Mouse (Mus musculus) hindbrain, postnatal 0 days (tissue): ENCODE measurements around the gene Dab1. TPM values are rescaled to one million over a fixed set of nuclear protein-coding genes. Genes with fewer than 3 reads are reported as not detected.

Experiments used
- ATAC-seq: fragments of 200-750 bp; cut with Nextera tagmentation; 2 replicates; pipeline ENCODE4 v1.8.0; 2017; ENCODE audit warnings: mild to moderate bottlenecking, moderate TSS enrichment, moderate library complexity
- DNase-seq: peaks from one replicate; pipeline ENCODE4 v3.0.0-alpha.2; 2015; ENCODE audit warnings: low spot score
- H3K27ac ChIP-seq: fragments of 300-500 bp; sonication (generic); 2 replicates; pipeline ENCODE4 v1.5.1; 2014; ENCODE audit warnings: mild to moderate bottlenecking
- H3K27me3 ChIP-seq: fragments of 300-500 bp; sonication (generic); 2 replicates; pipeline ENCODE4 v1.6.1; 2014; ENCODE audit warnings: low read length, mixed read lengths; ENCODE audit not compliant: insufficient read depth
- H3K36me3 ChIP-seq: fragments of 300-500 bp; sonication (generic); 2 replicates; pipeline ENCODE4 v1.6.1; 2014; ENCODE audit warnings: low read length, mixed read lengths; ENCODE audit not compliant: insufficient read depth
- H3K4me1 ChIP-seq: fragments of 300-500 bp; sonication (generic); 2 replicates; pipeline ENCODE4 v1.6.1; 2014; ENCODE audit warnings: antibody characterized with exemption, low read length, mixed read lengths; ENCODE audit not compliant: insufficient read depth
- H3K4me2 ChIP-seq: fragments of 300-500 bp; sonication (generic); 2 replicates; pipeline ENCODE4 v1.6.1; 2014; ENCODE audit warnings: low read depth, mild to moderate bottlenecking, low read length, moderate library complexity, mixed read lengths
- H3K4me3 ChIP-seq: fragments of 300-500 bp; sonication (generic); 2 replicates; pipeline ENCODE4 v1.5.1; 2014; ENCODE audit warnings: low read length
- H3K9ac ChIP-seq: fragments of 300-500 bp; sonication (generic); replicated peaks from 2 replicates; pipeline ENCODE4 v1.6.1; 2014; ENCODE audit warnings: mild to moderate bottlenecking, low read length, moderate library complexity, mixed read lengths
- H3K9me3 ChIP-seq: fragments of 300-500 bp; sonication (generic); 2 replicates; pipeline ENCODE4 v1.6.1; 2016; ENCODE audit warnings: low read length, mixed read lengths
- CTCF ChIP-seq: IDR thresholded peaks from 2 replicates; pipeline ENCODE4 v1.5.1; 2016; ENCODE audit warnings: antibody characterized with exemption, control low read depth, low read depth
- WGBS: fragments of 180-500 bp; shearing (Covaris S2); extraction: QIAGEN DNeasy Blood & Tissue Kit; methylation state at CpG from one replicate; pipeline ENCODE4 v1.1.7; 2014; 5-methylcytosine and 5-hydroxymethylcytosine counted together
- polyA plus RNA-seq: library from polyadenylated mRNA; unstranded; fragments of >200 nt; fragmentation: Nextera tagmentation; extraction: Ambion mirVana; gene quantifications from 2 replicates; pipeline ENCODE4 v1.2.1, GENCODE M21; 2015
- total RNA-seq: library from RNA; depleted of rRNA; stranded (reverse); fragments of >200 nt; gene quantifications from 2 replicates; pipeline ENCODE4 v1.2.3, GENCODE M21; 2014

Gene Dab1
- total and polyA plus RNA-seq, 2 experiments from 2014 or later = 38.2 to 76.2 TPM

- ATAC-seq = no peak
- Histone ChIP-seq H3K4me3 (no peak overlapping the region), H3K27ac (no peak overlapping the region), H3K27me3 (no peaks in the 10 kb centered on the region), H3K36me3 (no peaks in the 10 kb centered on the region), H3K4me1 (peaks cover 6% of the 10 kb centered on the region; the same call in 1 of the 2 replicates), H3K4me2 (no peak overlapping the region), H3K9ac (no peak overlapping the region), H3K9me3 (no peaks in the 10 kb centered on the region)
- TF ChIP-seq CTCF = no peak
- peak; percentile 46 for DNase-seq
- 31% methylated on average over 3 of the region's 3 CpGs for WGBS
Observed at GRCm38 (mm10) chr4:104689047-104689446, 1069.9 kb downstream of the Dab1 start.

- H3K4me3 ChIP-seq = no peak overlapping the region
- no peaks in the 10 kb centered on the region for H3K36me3 ChIP-seq
- no peaks in the 10 kb centered on the region for H3K27me3 ChIP-seq
- no peak overlapping the region for H3K27ac ChIP-seq
- H3K4me2 ChIP-seq = no peak overlapping the region
- no peaks in the 10 kb centered on the region for H3K9me3 ChIP-seq
- H3K9ac ChIP-seq = no peak overlapping the region
- DNase-seq (no peak), ATAC-seq (no peak)
- no peak for TF ChIP-seq CTCF
- WGBS = 66% methylated on average over 7 of the region's 7 CpGs
- H3K4me1 ChIP-seq = peaks cover 6% of the 10 kb centered on the region; the same call in 1 of the 2 replicates
Observed at GRCm38 (mm10) chr4:104691026-104691425, 1071.9 kb downstream of the Dab1 start.

GRCm38 (mm10) chr4:104694188-104694587, 1075.0 kb downstream of the Dab1 start:
- Histone ChIP-seq H3K36me3 (no peaks in the 10 kb centered on the region), H3K27me3 (no peaks in the 10 kb centered on the region), H3K9me3 (no peaks in the 10 kb centered on the region), H3K4me2 (no peak overlapping the region), H3K4me3 (no peak overlapping the region), H3K4me1 (no peaks in the 10 kb centered on the region), H3K27ac (no peak overlapping the region), H3K9ac (no peak overlapping the region)
- TF ChIP-seq CTCF = no peak
- ATAC-seq (no peak), DNase-seq (no peak)
- 77% methylated on average over 11 of the region's 11 CpGs for WGBS

- H3K9ac ChIP-seq = no peak overlapping the region
- WGBS = 92% methylated on average over 3 of the region's 3 CpGs
- ATAC-seq (no peak), DNase-seq (no peak)
- H3K27ac ChIP-seq = no peak overlapping the region
- H3K4me2 ChIP-seq = no peak overlapping the region
- no peak overlapping the region for H3K4me3 ChIP-seq
- no peak for TF ChIP-seq CTCF
- H3K36me3 ChIP-seq = no peaks in the 10 kb centered on the region
- no peaks in the 10 kb centered on the region for H3K9me3 ChIP-seq
- H3K4me1 ChIP-seq = no peaks in the 10 kb centered on the region
- H3K27me3 ChIP-seq = no peaks in the 10 kb centered on the region
Observed at GRCm38 (mm10) chr4:104696522-104696921, 1077.4 kb downstream of the Dab1 start.

GRCm38 (mm10) chr4:104697703-104698102, 1078.5 kb downstream of the Dab1 start:
- no peak for DNase-seq

GRCm38 (mm10) chr4:104705664-104706645, 1086.8 kb downstream of the Dab1 start:
- ATAC-seq (no peak), DNase-seq (peak; percentile 43)
- 45% methylated on average over 10 of the region's 10 CpGs for WGBS
- no peak overlapping the region for H3K4me3 ChIP-seq
- 0 out of 2 replicates have a peak, but pooled peaks cover 9% of the 10 kb centered on the region for H3K4me1 ChIP-seq
- no peak overlapping the region for H3K4me2 ChIP-seq
- no peak overlapping the region for H3K9ac ChIP-seq
- no peaks in the 10 kb centered on the region for H3K27me3 ChIP-seq
- no peaks in the 10 kb centered on the region for H3K36me3 ChIP-seq
- H3K27ac ChIP-seq = no peak overlapping the region; the same call in 1 of the 2 replicates
- no peak for TF ChIP-seq CTCF
- no peaks in the 10 kb centered on the region for H3K9me3 ChIP-seq

More at GRCm38 (mm10) chr4:104697703-104698102, 1078.5 kb downstream of the Dab1 start:
- no peak for TF ChIP-seq CTCF
- H3K9me3 ChIP-seq = no peaks in the 10 kb centered on the region
- H3K4me3 ChIP-seq = no peak overlapping the region
- no peaks in the 10 kb centered on the region for H3K36me3 ChIP-seq
- 69% methylated on average over 4 of the region's 4 CpGs for WGBS
- H3K9ac ChIP-seq = no peak overlapping the region
- no peak overlapping the region for H3K4me2 ChIP-seq
- no peaks in the 10 kb centered on the region for H3K27me3 ChIP-seq
- H3K27ac ChIP-seq = no peak overlapping the region
- ATAC-seq = no peak
- H3K4me1 ChIP-seq = no peaks in the 10 kb centered on the region
